Mouse (Mus musculus) ES-Bruce4 (cell line): ENCODE measurements around the gene St6galnac3.

ENCODE experiments used
- CTCF ChIP-seq: IDR thresholded peaks from one replicate; pipeline ENCODE4 v1.8.1; 2011; ENCODE audit warnings: low read depth, low read length
- POLR2A ChIP-seq: IDR thresholded peaks from one replicate; pipeline ENCODE4 v1.8.1; 2011; ENCODE audit warnings: low read length; ENCODE audit not compliant: insufficient read depth

DNA sequence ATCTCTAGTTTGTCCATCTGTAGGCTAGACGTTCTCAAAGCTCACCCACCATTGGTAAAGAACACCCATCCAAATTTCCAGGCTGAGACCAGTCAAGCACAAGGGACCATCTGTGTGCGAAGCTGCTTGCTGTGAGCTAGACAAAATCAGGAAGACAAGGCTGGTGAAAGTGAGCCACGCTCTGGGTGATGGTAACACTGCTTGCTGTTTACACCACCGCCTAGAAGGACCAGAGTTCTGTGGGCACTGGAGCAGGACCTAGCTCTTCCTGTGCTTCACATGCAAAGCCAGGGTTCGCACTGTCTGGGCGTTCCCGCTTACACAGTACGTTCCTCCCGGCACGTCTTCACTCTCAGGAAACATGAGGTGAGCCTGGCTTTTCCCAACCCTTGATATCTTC is 42.7 kb downstream of the St6galnac3 start:
- TF ChIP-seq POLR2A (no peak), CTCF (no peak)
